Mouse (Mus musculus): Measurements from ENCODE around the gene Commd8.
"Not testable (repeated sequence)": the region's sequence is repeated elsewhere in the genome, so short reads cannot be mapped to it uniquely, and the experiment has no call there.

Commd8 gene

DNA sequence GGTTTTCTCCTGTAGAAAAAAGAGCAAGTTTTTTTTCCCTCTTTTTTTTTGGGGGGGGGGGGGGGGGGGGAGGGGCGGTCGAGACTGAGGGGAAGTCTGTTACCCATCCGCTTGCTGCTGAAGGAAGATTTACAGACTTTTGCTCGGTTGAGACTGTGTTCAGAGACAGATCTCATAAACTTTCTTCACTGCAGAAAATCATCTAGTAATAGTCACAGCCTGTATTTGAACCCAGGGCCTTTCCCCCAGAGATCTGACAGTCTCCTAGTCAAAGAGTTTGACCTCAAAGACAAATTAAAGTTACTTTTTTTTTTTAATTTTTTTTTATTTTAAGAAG is 264 bp upstream of the Commd8 start:
- DNase-seq (ENCODE audit: low read depth) = no peak

DNA sequence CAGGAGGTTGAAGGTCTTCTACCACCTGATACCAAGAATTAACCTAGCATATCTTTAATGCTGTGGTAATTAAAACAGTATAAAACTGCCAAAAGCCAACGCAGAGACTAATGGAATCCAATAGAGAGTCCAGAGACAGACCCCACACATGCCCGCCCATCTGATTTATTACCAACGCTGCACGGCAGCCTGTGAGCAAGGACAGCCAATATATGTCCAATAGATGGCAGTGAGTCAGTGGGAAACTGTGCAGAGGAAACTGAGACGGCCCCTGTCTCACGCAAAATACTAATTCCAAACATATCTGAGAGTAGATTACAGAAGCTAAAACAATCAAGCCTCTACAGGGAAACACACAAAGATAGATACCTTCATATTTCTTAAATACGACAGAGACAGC is 3.6 kb downstream of the Commd8 start:
- no peak for DNase-seq (ENCODE audit: low read depth)

DNA sequence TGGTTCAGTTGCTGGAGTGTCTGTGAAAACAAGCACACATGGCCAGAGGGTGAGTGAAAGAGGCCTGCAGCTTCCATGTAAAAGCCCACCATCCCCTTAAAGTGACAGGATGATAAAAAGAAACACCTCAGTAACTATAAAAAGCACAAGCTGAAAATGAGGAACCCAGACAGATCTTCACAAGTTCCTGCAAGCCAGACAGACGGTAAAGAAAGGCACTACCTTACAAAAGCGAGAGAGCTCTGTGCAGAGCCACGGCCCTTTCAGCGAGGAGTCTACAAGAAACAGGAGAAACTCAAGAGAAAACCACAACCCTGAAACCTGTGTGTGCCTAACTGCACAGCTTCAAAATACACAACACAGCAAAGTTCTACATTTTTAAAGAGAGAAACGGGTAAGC is 5.1 kb downstream of the Commd8 start:
- DNase-seq (ENCODE audit: low read depth) = no peak

DNA sequence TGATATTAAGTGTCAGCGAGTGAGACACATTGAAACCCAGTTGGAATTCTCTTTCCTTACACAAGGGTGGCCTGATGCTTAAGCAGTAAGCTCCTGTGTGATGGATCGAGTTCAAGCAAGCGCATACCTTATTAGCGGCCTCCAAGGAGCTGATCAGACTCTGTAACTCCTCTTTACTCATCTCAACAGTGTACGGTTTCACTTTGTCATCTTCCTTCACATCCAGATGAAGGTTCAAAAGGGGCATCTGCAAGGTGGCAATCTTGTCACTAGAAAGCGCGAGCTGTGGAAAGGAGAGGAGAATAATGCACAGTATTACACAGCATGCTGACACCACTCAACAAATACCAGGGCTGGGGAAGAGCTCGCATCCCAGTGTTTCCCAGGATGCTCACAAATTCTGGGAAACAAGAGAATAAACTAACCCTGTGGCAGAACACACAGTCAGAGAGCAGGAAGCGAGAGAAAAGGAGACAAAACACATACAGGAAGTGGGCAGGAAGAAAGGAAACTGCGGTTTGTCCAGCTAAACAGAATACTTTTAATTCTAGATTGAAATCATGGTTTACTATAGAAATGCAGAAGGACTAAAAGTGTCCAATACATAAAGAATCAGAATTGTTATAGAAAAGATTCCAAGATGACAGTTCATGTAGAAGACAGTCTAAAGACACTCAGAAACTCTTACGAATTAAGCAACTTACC is 7.1 kb downstream of the Commd8 start:
- no peak for DNase-seq (ENCODE audit: low read depth)

DNA sequence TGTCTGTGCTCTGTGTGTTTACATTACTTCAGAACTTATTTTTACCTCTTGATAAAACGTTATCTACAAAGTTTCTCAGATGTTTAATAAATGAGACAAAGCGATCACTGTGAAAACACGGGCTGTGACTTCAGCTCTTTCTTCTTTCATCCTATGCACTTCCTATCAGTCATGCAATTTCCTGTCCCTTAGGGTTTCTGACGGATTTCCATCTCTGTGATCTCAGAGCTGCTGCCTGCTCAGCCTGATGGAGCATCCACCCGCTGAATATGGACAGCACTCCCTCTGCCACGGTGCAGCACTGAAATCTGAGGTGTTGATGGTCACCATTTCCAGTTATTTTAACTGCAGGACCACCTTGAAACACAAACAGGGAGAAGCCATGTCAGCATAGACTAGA is 8.5 kb downstream of the Commd8 start:
- no peak for DNase-seq (ENCODE audit: low read depth)

DNA sequence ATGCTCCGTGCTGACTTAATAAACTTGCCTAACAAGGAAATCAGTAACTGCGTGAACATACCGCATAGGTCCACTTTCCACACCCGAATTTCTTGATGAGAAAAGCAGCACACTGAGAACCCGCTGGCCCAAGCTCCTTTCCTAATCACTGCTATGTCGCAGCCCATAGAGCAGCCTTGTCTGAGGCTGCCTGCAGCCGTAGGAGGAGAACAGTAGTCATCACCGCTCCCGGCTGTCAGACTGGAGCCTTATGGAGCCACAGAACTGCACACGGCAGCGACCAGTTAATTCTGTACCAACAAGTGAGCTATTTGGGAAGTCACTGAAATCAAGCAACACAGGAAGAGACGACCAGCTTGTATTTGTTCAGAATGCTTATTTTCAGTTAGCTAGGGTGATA is 9.3 kb downstream of the Commd8 start:
- DNase-seq (ENCODE audit: low read depth) = no peak

DNA sequence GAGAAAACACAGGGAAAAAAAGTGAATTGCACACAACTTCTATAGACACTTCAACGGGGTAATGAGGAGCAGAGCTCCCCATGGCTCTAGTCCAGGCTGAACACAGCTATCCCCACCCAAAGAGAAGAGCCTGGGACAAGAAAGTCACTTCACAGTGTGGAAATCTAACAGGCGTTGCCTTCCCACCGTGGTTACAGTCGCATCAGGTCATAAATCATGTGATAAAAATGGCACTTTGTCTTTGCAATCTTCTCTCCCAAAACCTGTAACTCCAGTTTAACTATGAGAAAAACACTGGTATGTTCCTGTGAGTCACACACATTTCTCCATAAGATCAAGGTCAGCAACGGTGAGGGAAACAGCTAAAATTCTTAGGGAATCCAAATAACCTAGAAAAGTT is 11.4 kb downstream of the Commd8 start:
- DNase-seq (ENCODE audit: low read depth) = no peak

DNA sequence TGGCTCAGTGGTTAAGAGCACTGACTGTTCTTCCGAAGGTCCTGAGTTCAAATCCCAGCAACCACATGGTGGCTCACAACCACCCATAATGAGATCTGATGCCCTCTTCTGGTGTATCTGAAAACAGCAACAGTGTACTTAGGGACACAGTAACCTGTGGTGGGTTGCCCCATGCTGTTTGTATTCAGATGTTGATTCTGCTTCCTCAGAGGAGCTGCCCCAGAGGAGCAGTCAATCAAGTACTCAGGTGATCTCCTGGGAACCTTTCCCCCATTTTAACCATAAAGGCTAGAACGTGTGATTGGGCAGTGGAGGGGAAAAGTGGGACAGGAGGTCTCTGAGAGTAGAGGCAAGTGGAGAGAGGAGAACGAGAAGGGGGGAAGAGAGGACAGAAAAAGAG is 12.3 kb downstream of the Commd8 start:
- DNase-seq (ENCODE audit: low read depth) = not testable (repeated sequence)

DNA sequence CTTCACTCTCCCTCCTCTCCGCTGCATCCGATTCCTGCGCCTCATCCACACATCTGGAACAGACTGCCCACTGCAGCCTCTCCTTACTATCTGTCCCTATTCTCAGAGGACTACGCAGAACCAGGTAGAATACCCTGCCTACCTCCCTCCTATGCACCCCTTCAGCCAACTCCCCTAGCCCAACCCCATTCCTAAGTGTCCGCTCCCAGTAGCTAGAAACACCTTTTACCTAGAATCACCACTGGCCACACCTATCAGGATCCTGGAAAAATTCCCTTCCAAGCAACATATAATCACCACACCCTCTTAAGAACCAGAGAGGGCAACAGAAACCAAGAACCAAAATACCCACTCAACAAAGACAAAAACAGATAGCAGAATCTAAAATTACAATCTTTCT is 17.1 kb downstream of the Commd8 start:
- no peak for DNase-seq (ENCODE audit: low read depth)

DNA sequence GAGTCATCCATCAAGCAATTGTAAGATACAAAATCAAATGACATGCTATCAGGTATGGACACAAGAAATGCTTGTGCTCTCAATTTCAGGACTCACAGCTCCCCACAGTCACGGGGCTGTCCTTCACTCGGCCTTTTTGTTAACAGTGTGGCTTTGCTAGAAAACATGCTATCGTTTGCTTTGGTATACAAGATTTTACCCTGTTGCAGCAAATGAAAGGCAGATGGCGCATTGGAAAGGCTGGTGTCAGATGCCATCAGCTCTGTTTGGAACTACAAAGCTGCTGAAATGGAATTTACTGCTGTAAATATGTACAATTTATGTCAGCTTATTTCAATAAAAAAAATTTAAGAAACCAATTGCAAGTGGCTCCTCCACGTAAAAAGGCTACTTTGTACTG is 19.3 kb downstream of the Commd8 start:
- no peak for DNase-seq (ENCODE audit: low read depth)

DNA sequence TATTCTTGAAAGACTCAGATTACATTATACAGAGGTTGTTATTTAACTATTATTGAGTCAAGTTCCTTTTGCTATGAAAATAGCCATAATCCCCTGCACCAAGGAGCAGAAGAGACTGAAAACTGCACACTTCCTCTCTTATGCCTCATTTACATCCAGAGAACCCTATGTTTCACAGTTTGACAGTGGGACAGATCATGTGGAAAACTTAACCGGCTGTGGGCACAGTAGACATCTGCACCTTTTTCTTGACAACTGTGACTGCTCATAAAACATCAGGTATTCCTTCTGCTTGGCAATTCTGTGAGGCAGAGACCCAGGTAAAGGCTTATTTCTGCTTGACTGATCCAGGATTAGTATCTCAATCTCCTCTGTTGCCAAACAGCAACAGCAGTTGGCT is 28.4 kb downstream of the Commd8 start:
- DNase-seq (ENCODE audit: low read depth) = no peak

DNA sequence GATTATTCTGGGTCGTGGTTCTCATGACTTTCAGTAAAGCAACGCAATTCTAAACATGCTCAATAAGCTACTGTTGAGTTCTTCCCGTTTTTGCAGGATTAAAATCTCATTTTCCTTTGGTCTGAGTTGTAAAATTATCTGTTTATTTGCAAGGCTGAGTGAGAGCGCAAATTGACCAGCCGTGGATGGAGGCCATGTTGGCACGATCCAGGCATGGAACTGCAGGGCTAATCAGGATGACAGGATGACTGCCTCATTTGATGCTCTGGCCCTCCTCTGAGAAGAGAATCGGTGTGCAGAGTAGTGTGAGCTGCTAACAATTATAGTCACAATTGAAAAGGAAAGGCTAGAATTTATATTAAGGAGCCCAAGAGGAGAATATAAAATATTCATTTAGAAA is 29.7 kb downstream of the Commd8 start:
- no peak for DNase-seq (ENCODE audit: low read depth)

DNA sequence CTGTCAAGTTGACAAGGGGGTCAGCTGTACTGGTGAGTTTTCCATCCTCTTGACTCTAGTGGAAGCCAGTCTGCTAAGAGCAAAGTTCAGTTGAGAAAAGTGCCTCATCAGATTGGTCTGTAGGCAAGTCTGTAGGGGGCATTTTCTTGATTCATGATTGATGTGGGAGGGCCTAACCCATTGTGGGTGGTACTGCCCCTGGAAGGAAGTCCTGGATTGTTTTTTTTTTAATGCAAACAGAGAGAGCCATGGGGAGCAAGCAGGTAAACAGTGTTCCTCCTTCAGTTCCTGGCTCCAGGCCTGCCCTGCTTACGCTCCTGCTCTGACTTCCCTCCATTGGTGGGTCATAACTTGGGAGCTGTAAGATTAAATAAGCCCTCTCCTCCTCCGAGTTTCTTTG is 34.1 kb downstream of the Commd8 start:
- no peak for DNase-seq (ENCODE audit: low read depth)

DNA sequence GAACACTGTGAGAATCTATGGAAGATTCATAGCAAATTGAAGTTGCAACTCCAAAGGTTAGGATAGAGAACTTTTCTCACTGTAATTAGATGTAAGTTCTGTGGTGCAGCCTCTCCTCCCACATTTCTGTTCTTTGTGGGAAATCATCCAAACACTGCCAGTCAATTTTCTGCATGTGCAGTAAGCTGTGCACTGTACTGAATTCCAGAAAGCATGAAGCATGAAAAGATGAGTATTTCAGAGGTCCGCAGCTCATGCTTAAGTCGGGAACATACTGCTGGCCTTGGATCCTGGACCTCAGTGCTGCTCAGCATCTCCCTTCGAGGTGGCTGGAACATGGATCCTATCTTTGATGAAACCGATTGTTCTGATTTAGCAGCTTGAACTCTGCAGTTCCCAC is 41.3 kb downstream of the Commd8 start:
- no peak for DNase-seq (ENCODE audit: low read depth)

DNA sequence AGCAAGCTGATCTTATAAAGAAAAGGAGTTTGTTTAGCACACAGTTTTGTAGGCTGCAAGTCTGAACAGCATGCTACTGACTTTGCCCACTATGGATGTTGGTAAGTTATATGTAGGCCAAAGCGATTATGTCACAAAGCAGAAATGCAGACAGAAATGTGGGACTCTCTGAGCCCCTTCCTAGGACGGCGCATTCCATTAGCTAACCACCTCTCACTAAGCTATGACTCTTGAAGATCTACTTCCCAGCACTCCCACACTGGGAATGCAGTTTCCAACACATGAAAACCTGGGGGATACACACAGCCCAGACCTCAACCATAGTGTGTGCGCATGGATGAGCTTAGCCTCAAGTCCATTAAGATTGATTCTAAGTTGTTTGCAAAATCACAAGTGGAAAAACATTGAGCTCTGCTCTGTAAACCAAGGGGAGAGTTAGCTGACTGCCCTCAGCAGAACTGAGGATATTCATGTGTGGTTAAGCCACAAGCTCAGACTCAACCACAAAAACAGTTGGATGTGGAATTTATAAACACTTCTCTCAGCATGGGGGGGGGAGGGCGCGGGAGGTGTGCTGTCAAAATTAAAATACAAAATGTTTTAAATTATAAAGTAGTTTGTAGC is 45.5 kb downstream of the Commd8 start:
- no peak for DNase-seq (ENCODE audit: low read depth)

Data from c-Kit-positive CD71-positive TER-119-negative erythroid progenitor cells, embryonic 14.5 days (primary cell).